Mouse (Mus musculus): ENCODE results near the gene Enox1.
A peak's percentile ranks its signal among the peaks of the same experiment; 100 is the strongest.

Enox1 gene

GRCm38 (mm10) chr14:77511137-77511870, 354.7 kb downstream of the Enox1 start:
- no peak for ATAC-seq (ENCODE audit: low TSS enrichment)

- no peak for ATAC-seq (ENCODE audit: low TSS enrichment)
These were observed 361.5 kb downstream of the Enox1 start for GRCm38 (mm10) chr14:77518017-77518416.

GRCm38 (mm10) chr14:77518941-77519695, 362.6 kb downstream of the Enox1 start:
- no peak for ATAC-seq (ENCODE audit: low TSS enrichment)

GRCm38 (mm10) chr14:77519701-77520100, 363.1 kb downstream of the Enox1 start:
- no peak for ATAC-seq (ENCODE audit: low TSS enrichment)

- peak; percentile 86 for ATAC-seq (ENCODE audit: low TSS enrichment)
These were observed 367.7 kb downstream of the Enox1 start for GRCm38 (mm10) chr14:77524303-77524702.

GRCm38 (mm10) chr14:77526262-77526661, 369.7 kb downstream of the Enox1 start:
- no peak for ATAC-seq (ENCODE audit: low TSS enrichment)

- peak; percentile 47; the same call in 1 of the 2 replicates for ATAC-seq (ENCODE audit: low TSS enrichment)
These were observed 372.6 kb downstream of the Enox1 start for GRCm38 (mm10) chr14:77529201-77529600.

GRCm38 (mm10) chr14:77529621-77530020, 373.1 kb downstream of the Enox1 start:
- ATAC-seq (ENCODE audit: low TSS enrichment), result no peak

- ATAC-seq (ENCODE audit: low TSS enrichment), result no peak
These were observed 377.1 kb downstream of the Enox1 start for GRCm38 (mm10) chr14:77533638-77534037.

GRCm38 (mm10) chr14:77534120-77534519, 377.6 kb downstream of the Enox1 start:
- ATAC-seq (ENCODE audit: low TSS enrichment), result no peak

- peak; percentile 80 for ATAC-seq (ENCODE audit: low TSS enrichment)
These were observed 380.0 kb downstream of the Enox1 start for GRCm38 (mm10) chr14:77536592-77536991.

- peak; percentile 64; the same call in 1 of the 2 replicates for ATAC-seq (ENCODE audit: low TSS enrichment)
These were observed 383.0 kb downstream of the Enox1 start for GRCm38 (mm10) chr14:77539563-77539962.

- ATAC-seq (ENCODE audit: low TSS enrichment), result no peak
These were observed 385.4 kb downstream of the Enox1 start for GRCm38 (mm10) chr14:77541925-77542324.

- peak; percentile 65; the same call in 1 of the 2 replicates for ATAC-seq (ENCODE audit: low TSS enrichment)
These were observed 390.1 kb downstream of the Enox1 start for GRCm38 (mm10) chr14:77546531-77547274.

GRCm38 (mm10) chr14:77547351-77547750, 390.8 kb downstream of the Enox1 start:
- no peak for ATAC-seq (ENCODE audit: low TSS enrichment)

- no peak for ATAC-seq (ENCODE audit: low TSS enrichment)
These were observed 392.4 kb downstream of the Enox1 start for GRCm38 (mm10) chr14:77548963-77549362.

- ATAC-seq (ENCODE audit: low TSS enrichment), result no peak
These were observed 401.0 kb downstream of the Enox1 start for GRCm38 (mm10) chr14:77557446-77558070.

GRCm38 (mm10) chr14:77558910-77559309, 402.3 kb downstream of the Enox1 start:
- no peak for ATAC-seq (ENCODE audit: low TSS enrichment)

GRCm38 (mm10) chr14:77559792-77560191, 403.2 kb downstream of the Enox1 start:
- ATAC-seq (ENCODE audit: low TSS enrichment), result peak; percentile 92

- ATAC-seq (ENCODE audit: low TSS enrichment), result no peak
These were observed 405.4 kb downstream of the Enox1 start for GRCm38 (mm10) chr14:77561808-77562583.

GRCm38 (mm10) chr14:77563922-77564321, 407.4 kb downstream of the Enox1 start:
- ATAC-seq (ENCODE audit: low TSS enrichment), result no peak
